Mouse (Mus musculus) hindbrain, postnatal 0 days (tissue): Measurements from ENCODE around the gene Phtf2. TPM values are rescaled to one million over a fixed set of nuclear protein-coding genes. Genes with fewer than 3 reads are reported as not detected.

Source experiments
- ATAC-seq: fragments of 200-750 bp; cut with Nextera tagmentation; 2 replicates; pipeline ENCODE4 v1.8.0; 2017; ENCODE audit warnings: mild to moderate bottlenecking, moderate TSS enrichment, moderate library complexity
- DNase-seq: peaks from one replicate; pipeline ENCODE4 v3.0.0-alpha.2; 2015; ENCODE audit warnings: low spot score
- H3K27ac ChIP-seq: fragments of 300-500 bp; sonication (generic); 2 replicates; pipeline ENCODE4 v1.5.1; 2014; ENCODE audit warnings: mild to moderate bottlenecking
- H3K27me3 ChIP-seq: fragments of 300-500 bp; sonication (generic); 2 replicates; pipeline ENCODE4 v1.6.1; 2014; ENCODE audit warnings: low read length, mixed read lengths; ENCODE audit not compliant: insufficient read depth
- H3K36me3 ChIP-seq: fragments of 300-500 bp; sonication (generic); 2 replicates; pipeline ENCODE4 v1.6.1; 2014; ENCODE audit warnings: low read length, mixed read lengths; ENCODE audit not compliant: insufficient read depth
- H3K4me1 ChIP-seq: fragments of 300-500 bp; sonication (generic); 2 replicates; pipeline ENCODE4 v1.6.1; 2014; ENCODE audit warnings: antibody characterized with exemption, low read length, mixed read lengths; ENCODE audit not compliant: insufficient read depth
- H3K4me2 ChIP-seq: fragments of 300-500 bp; sonication (generic); 2 replicates; pipeline ENCODE4 v1.6.1; 2014; ENCODE audit warnings: low read depth, mild to moderate bottlenecking, low read length, moderate library complexity, mixed read lengths
- H3K4me3 ChIP-seq: fragments of 300-500 bp; sonication (generic); 2 replicates; pipeline ENCODE4 v1.5.1; 2014; ENCODE audit warnings: low read length
- H3K9ac ChIP-seq: fragments of 300-500 bp; sonication (generic); replicated peaks from 2 replicates; pipeline ENCODE4 v1.6.1; 2014; ENCODE audit warnings: mild to moderate bottlenecking, low read length, moderate library complexity, mixed read lengths
- H3K9me3 ChIP-seq: fragments of 300-500 bp; sonication (generic); 2 replicates; pipeline ENCODE4 v1.6.1; 2016; ENCODE audit warnings: low read length, mixed read lengths
- CTCF ChIP-seq: IDR thresholded peaks from 2 replicates; pipeline ENCODE4 v1.5.1; 2016; ENCODE audit warnings: antibody characterized with exemption, control low read depth, low read depth
- WGBS: fragments of 180-500 bp; shearing (Covaris S2); extraction: QIAGEN DNeasy Blood & Tissue Kit; methylation state at CpG from one replicate; pipeline ENCODE4 v1.1.7; 2014; 5-methylcytosine and 5-hydroxymethylcytosine counted together
- polyA plus RNA-seq: library from polyadenylated mRNA; unstranded; fragments of >200 nt; fragmentation: Nextera tagmentation; extraction: Ambion mirVana; gene quantifications from 2 replicates; pipeline ENCODE4 v1.2.1, GENCODE M21; 2015
- total RNA-seq: library from RNA; depleted of rRNA; stranded (reverse); fragments of >200 nt; gene quantifications from 2 replicates; pipeline ENCODE4 v1.2.3, GENCODE M21; 2014; rRNA removed

The Phtf2 gene
- total RNA-seq (17.4 and 18.8 TPM in 2 replicates), polyA plus RNA-seq (18.9 and 20.7 TPM in 2 replicates)

GRCm38 (mm10) chr5:20881915-20882800 is at the start of gene Phtf2, which contains the start of gene Tmem60:
TSS of gene Phtf2 (minus strand) at chr5:20882124.
TSS of gene Tmem60 (plus strand) at chr5:20882191.
- ATAC-seq, result peak; percentile 99
- 2% methylated on average over 69 of the region's 94 CpGs for WGBS
- Histone ChIP-seq H3K4me2 (peak within 1 kb of the TSS; percentile 89), H3K4me3 (peak within 1 kb of the TSS; percentile 83), H3K9ac (peak within 1 kb of the TSS; percentile 74), H3K27ac (peak within 1 kb of the TSS; percentile 94), H3K9me3 (no peaks in the 10 kb centered on the region), H3K36me3 (no peaks in the 10 kb centered on the region), H3K27me3 (no peaks in the 10 kb centered on the region), H3K4me1 (peaks cover 10% of the 10 kb centered on the region)
- DNase-seq, result peak; percentile 99
- no peak for TF ChIP-seq CTCF

GRCm38 (mm10) chr5:20931300-20931699 is 49.4 kb upstream of the Phtf2 start:
- H3K4me2 ChIP-seq, result no peak overlapping the region
- no peaks in the 10 kb centered on the region for H3K36me3 ChIP-seq
- H3K9me3 ChIP-seq, result no peaks in the 10 kb centered on the region
- ATAC-seq (no peak), DNase-seq (no peak)
- no peaks in the 10 kb centered on the region for H3K27me3 ChIP-seq
- no peak overlapping the region for H3K27ac ChIP-seq
- no peak overlapping the region for H3K4me3 ChIP-seq
- H3K4me1 ChIP-seq, result no peaks in the 10 kb centered on the region
- no peak overlapping the region for H3K9ac ChIP-seq
- 90% methylated on average over 3 of the region's 3 CpGs for WGBS
- TF ChIP-seq CTCF, result no peak

- Histone ChIP-seq H3K27ac (no peak overlapping the region), H3K4me1 (no peaks in the 10 kb centered on the region), H3K36me3 (no peaks in the 10 kb centered on the region), H3K9me3 (no peaks in the 10 kb centered on the region), H3K4me2 (no peak overlapping the region), H3K27me3 (no peaks in the 10 kb centered on the region), H3K4me3 (no peak overlapping the region), H3K9ac (no peak overlapping the region)
- no peak for TF ChIP-seq CTCF
- DNase-seq, result no peak
- ATAC-seq, result no peak
Measured at GRCm38 (mm10) chr5:20930430-20930829, 48.5 kb upstream of the Phtf2 start.

- no peak for TF ChIP-seq CTCF
- Histone ChIP-seq H3K4me1 (no peaks in the 10 kb centered on the region), H3K36me3 (no peaks in the 10 kb centered on the region), H3K9me3 (no peaks in the 10 kb centered on the region), H3K27ac (no peak overlapping the region), H3K4me2 (no peak overlapping the region), H3K27me3 (no peaks in the 10 kb centered on the region), H3K9ac (no peak overlapping the region), H3K4me3 (no peak overlapping the region)
- 87% methylated on average over 6 of the region's 6 CpGs for WGBS
- ATAC-seq (no peak), DNase-seq (no peak)
Measured at GRCm38 (mm10) chr5:20929669-20930151, 47.8 kb upstream of the Phtf2 start.

- TF ChIP-seq CTCF, result no peak
- no peaks in the 10 kb centered on the region for H3K4me1 ChIP-seq
- ATAC-seq (no peak), DNase-seq (no peak)
- no peak overlapping the region for H3K27ac ChIP-seq
- H3K9me3 ChIP-seq, result no peaks in the 10 kb centered on the region
- H3K36me3 ChIP-seq, result no peaks in the 10 kb centered on the region
- no peaks in the 10 kb centered on the region for H3K27me3 ChIP-seq
- no peak overlapping the region for H3K4me2 ChIP-seq
- H3K9ac ChIP-seq, result no peak overlapping the region
- no peak overlapping the region for H3K4me3 ChIP-seq
- 76% methylated on average over 3 of the region's 3 CpGs for WGBS
Measured at GRCm38 (mm10) chr5:20925451-20925850, 43.5 kb upstream of the Phtf2 start.

GRCm38 (mm10) chr5:20924608-20925007 is 42.7 kb upstream of the Phtf2 start:
- Histone ChIP-seq H3K9me3 (no peaks in the 10 kb centered on the region), H3K36me3 (no peaks in the 10 kb centered on the region), H3K4me3 (no peak overlapping the region), H3K9ac (no peak overlapping the region), H3K27ac (no peak overlapping the region), H3K27me3 (no peaks in the 10 kb centered on the region), H3K4me2 (no peak overlapping the region), H3K4me1 (no peaks in the 10 kb centered on the region)
- WGBS, result 63% methylated on average over 3 of the region's 3 CpGs
- TF ChIP-seq CTCF, result no peak
- DNase-seq, result no peak
- no peak for ATAC-seq

- ATAC-seq, result 0 out of 2 replicates have a peak, but pooled peaks have one; percentile 40
- Histone ChIP-seq H3K9me3 (no peaks in the 10 kb centered on the region), H3K4me1 (no peaks in the 10 kb centered on the region), H3K27ac (no peak overlapping the region), H3K4me3 (no peak overlapping the region), H3K36me3 (no peaks in the 10 kb centered on the region), H3K27me3 (no peaks in the 10 kb centered on the region), H3K4me2 (0 out of 2 replicates have a peak overlapping the region, but pooled peaks have one; percentile 18), H3K9ac (no peak overlapping the region)
- 42% methylated on average over 9 of the region's 9 CpGs for WGBS
- TF ChIP-seq CTCF, result no peak
- DNase-seq, result peak; percentile 50
Measured at GRCm38 (mm10) chr5:20919566-20919965, 37.6 kb upstream of the Phtf2 start.
